Mouse (Mus musculus) midbrain, embryonic 10.5 days (tissue): ENCODE results near the gene F8a. TPM values are rescaled to one million over a fixed set of nuclear protein-coding genes. Genes with fewer than 3 reads are reported as not detected.
"Not testable (repeated sequence)": the region's sequence is repeated elsewhere in the genome, so short reads cannot be mapped to it uniquely, and the experiment has no call there.

Experiments used
- DNase-seq: peaks from one replicate; pipeline ENCODE4 v3.0.0-alpha.2; 2017; ENCODE audit warnings: low spot score
- H3K27ac ChIP-seq: fragments of 300-500 bp; sonication (generic); replicated peaks from 2 replicates; pipeline ENCODE4 v1.5.1; 2016; ENCODE audit warnings: mild to moderate bottlenecking
- H3K27me3 ChIP-seq: fragments of 300-500 bp; sonication (generic); 2 replicates; pipeline ENCODE4 v1.6.1; 2016; ENCODE audit warnings: low read depth, mild to moderate bottlenecking; ENCODE audit not compliant: poor library complexity, severe bottlenecking
- H3K36me3 ChIP-seq: fragments of 300-500 bp; sonication (generic); 2 replicates; pipeline ENCODE4 v1.6.1; 2016; ENCODE audit warnings: mild to moderate bottlenecking, moderate library complexity
- H3K4me1 ChIP-seq: fragments of 300-500 bp; sonication (generic); 2 replicates; pipeline ENCODE4 v1.6.1; 2016
- H3K4me3 ChIP-seq: fragments of 300-500 bp; sonication (generic); 2 replicates; pipeline ENCODE4 v1.5.1; 2016; ENCODE audit warnings: mild to moderate bottlenecking, moderate library complexity
- H3K9me3 ChIP-seq: fragments of 300-500 bp; sonication (generic); replicated peaks from 2 replicates; pipeline ENCODE4 v1.6.1; 2016; ENCODE audit warnings: mild to moderate bottlenecking
- WGBS: fragments of 180-500 bp; shearing (Covaris S2); methylation state at CpG from one replicate; pipeline ENCODE4 v1.1.7; 2016; 5-methylcytosine and 5-hydroxymethylcytosine counted together
- polyA plus RNA-seq: library from polyadenylated mRNA; unstranded; fragments of >200 nt; fragmentation: Nextera tagmentation; extraction: Ambion mirVana; gene quantifications from 2 replicates; pipeline ENCODE4 v1.2.1, GENCODE M21; 2016

The F8a gene
- polyA plus RNA-seq = 14.8 and 16.4 TPM in 2 replicates

- no peaks in the 10 kb centered on the region for H3K36me3 ChIP-seq
- peaks cover 20% of the 10 kb centered on the region for H3K27me3 ChIP-seq
- WGBS = 15% methylated on average over 38 of the region's 39 CpGs
- peaks cover 8% of the 10 kb centered on the region for H3K4me1 ChIP-seq
- peak within 1 kb of the TSS; percentile 72 for H3K4me3 ChIP-seq
- no peaks in the 10 kb centered on the region for H3K9me3 ChIP-seq
- peak; percentile 82 for DNase-seq
- H3K27ac ChIP-seq = peak within 1 kb of the TSS; percentile 88
These were observed at the start of gene F8a for GRCm38 (mm10) chrX:73227914-73228605. TSS of gene F8a (plus strand) at chrX:73228291.

DNA sequence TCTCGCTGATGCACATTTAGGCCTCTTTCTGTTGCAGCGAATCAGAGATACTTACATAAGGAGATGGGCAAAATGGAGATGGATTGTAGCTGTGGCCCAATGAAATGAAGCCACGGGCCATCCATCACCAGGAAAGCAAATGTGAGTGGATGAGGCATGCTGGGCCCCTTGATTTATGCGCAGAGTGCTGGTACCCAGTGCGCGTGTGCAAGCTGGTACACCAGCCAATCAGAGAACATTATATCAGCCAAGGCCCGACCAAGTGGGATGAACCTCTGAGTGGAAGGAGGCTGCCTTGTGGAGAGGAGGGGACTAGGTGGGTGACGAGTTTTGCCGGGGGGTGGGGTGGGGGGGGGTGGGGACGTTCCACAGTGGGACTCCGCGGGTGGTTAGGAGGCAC, 36.2 kb upstream of the F8a start, which contains the start of gene Xlr3b:
Xlr3b (plus strand) TSS at position 274 of the 400 bp plus-strand sequence.
- not testable (repeated sequence) for H3K4me3 ChIP-seq, H3K9me3 ChIP-seq, H3K36me3 ChIP-seq, H3K27me3 ChIP-seq, DNase-seq, H3K4me1 ChIP-seq, H3K27ac ChIP-seq
- 75% methylated on average over 12 of the region's 12 CpGs for WGBS

DNA sequence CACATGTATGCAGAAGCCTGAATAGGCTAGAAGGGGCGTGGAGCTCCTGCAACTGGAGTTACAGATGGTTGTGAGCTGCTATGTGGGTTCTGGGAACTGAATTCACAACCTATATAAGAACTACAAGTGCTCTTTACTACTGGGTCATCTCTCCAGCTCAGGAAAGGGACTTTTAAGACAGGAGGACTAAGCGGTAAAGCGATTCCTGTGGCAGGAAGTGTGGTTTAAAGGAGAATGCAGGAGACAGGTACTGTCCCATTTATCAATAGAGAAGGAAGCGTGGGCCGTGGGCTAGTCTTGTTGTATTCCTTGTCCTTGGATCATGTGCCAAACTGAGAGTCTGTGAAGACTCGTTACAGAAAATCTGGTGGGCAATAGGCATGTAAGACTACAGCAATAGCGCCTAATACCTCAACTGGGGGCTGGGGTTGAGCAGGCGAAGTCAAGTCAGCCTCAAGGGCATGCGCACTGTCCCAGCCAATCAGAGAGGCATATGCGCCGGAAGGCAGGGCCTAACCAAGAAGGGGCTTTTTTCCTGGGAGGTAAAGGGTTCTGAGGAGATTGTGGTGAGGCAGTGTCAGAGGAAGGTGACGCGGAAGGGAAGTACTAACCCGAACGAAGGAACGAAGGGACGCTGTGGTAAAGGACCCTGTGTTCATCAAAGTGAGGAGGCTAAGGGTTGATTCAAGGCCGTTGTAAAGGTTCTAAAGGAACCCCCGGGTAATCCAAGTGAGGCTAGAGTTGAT, 14.1 kb upstream of the F8a start, which contains the start of gene Xlr4b:
Xlr4b (plus strand) TSS at position 515 of the 746 bp plus-strand sequence.
- H3K4me3 ChIP-seq, H3K27me3 ChIP-seq, H3K9me3 ChIP-seq, H3K4me1 ChIP-seq, H3K36me3 ChIP-seq, H3K27ac ChIP-seq, DNase-seq: not testable (repeated sequence)
- 82% methylated on average over 19 of the region's 19 CpGs for WGBS

DNA sequence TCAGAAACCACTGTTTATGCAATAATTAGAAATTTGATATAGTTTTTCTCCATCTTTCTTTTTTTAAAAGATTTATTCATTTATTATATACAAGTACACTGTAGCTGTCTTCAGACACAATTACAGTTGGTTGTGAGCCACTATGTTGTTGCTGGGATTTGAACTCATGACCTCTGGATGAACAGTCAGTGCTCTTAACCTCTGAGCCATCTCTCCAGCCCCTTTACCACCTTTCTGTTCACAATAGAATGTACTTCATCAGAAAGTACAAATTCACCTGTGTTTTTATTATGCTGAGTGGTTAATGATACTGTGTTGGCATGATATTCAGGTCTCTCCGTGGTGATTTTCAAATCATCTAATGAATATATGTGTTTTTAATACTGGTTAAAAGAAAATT, 2.7 kb upstream of the F8a start:
- Histone ChIP-seq H3K4me3 (no peak overlapping the region), H3K9me3 (no peaks in the 10 kb centered on the region), H3K27ac (no peak overlapping the region), H3K4me1 (peaks cover 8% of the 10 kb centered on the region), H3K27me3 (peaks cover 20% of the 10 kb centered on the region), H3K36me3 (no peaks in the 10 kb centered on the region)
- no peak for DNase-seq
- 53% methylated on average over 1 of the region's 1 CpGs for WGBS

DNA sequence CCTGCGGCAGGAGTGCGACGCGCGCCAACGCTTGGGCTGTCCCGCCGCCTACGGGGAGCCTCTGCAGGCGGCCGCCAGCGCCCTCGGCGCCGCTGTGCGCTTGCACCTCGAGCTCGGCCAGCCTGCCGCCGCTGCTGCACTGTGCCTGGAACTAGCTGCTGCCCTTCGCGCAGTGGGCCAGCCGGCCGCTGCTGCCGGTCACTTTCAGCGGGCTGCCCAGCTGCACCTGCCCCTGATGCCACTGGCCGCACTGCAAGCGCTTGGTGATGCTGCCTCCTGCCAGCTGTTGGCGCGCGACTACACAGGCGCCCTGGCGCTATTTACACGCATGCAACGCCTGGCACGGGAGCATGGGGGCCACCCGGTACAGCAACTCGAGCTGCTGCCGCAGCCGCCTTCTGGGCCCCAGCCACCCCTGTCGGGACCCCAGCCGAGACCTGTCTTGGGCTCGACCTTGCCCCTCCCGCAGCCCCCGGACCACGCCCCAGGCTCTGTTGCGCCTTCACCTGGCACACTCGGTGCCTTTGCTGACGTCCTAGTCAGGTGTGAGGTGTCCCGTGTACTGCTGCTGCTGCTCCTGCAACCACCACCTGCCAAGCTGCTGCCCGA, 619 bp downstream of the F8a start:
- Histone ChIP-seq H3K4me1 (peaks cover 8% of the 10 kb centered on the region), H3K9me3 (no peaks in the 10 kb centered on the region), H3K4me3 (peak overlapping the region; percentile 72), H3K27ac (peak overlapping the region; percentile 88), H3K27me3 (peaks cover 20% of the 10 kb centered on the region), H3K36me3 (no peaks in the 10 kb centered on the region)
- 20% methylated on average over 41 of the region's 51 CpGs for WGBS
- peak; percentile 40 for DNase-seq

DNA sequence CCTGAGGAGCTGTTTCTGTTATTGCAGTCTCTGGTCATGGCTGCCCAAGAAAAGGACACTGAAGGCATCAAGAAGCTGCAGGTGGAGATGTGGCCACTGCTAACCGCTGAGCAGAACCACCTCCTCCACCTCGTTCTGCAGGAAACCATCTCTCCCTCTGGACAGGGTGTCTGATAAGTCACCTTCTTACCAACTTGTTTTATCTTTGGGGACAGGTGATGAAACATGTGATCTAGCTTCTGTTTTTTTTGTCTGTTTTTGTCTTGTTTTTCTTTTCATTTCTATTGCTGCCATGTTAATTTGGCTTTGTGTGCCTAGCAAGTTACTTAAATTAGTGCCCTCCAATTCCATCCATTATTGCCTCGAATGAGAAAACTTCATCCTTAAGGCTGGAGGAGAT, 1.2 kb downstream of the F8a start:
- Histone ChIP-seq H3K27ac (peak overlapping the region; percentile 88; the same call in 1 of the 2 replicates), H3K9me3 (no peaks in the 10 kb centered on the region), H3K4me1 (peaks cover 8% of the 10 kb centered on the region), H3K27me3 (peaks cover 20% of the 10 kb centered on the region), H3K36me3 (no peaks in the 10 kb centered on the region), H3K4me3 (peak overlapping the region; percentile 72)
- 41% methylated on average over 3 of the region's 3 CpGs for WGBS
- DNase-seq = no peak

- 84% methylated on average over 14 of the region's 14 CpGs for WGBS
- H3K9me3 ChIP-seq, H3K4me1 ChIP-seq, DNase-seq, H3K4me3 ChIP-seq, H3K27me3 ChIP-seq, H3K36me3 ChIP-seq, H3K27ac ChIP-seq: not testable (repeated sequence)
These were observed 14.8 kb downstream of the F8a start, which contains the start of gene Xlr4c for GRCm38 (mm10) chrX:73242821-73243325. TSS of gene Xlr4c (minus strand) at chrX:73243130.

- H3K27me3 ChIP-seq, DNase-seq, H3K4me1 ChIP-seq, H3K9me3 ChIP-seq, H3K36me3 ChIP-seq, H3K27ac ChIP-seq, H3K4me3 ChIP-seq: not testable (repeated sequence)
- WGBS = 89% methylated on average over 1 of the region's 2 CpGs
These were observed 34.3 kb downstream of the F8a start for GRCm38 (mm10) chrX:73262428-73262827.

- H3K4me3 ChIP-seq, H3K4me1 ChIP-seq, H3K9me3 ChIP-seq, H3K36me3 ChIP-seq, H3K27ac ChIP-seq, DNase-seq, H3K27me3 ChIP-seq: not testable (repeated sequence)
- WGBS = 90% methylated on average over 14 of the region's 14 CpGs
These were observed 37.2 kb downstream of the F8a start, which contains the start of gene Xlr3c for GRCm38 (mm10) chrX:73265270-73265669. TSS of gene Xlr3c (minus strand) at chrX:73265390.

Other genes with a start within 250 kb of the F8a start
- gene Zfp185, start 241.0 kb upstream of the F8a start, polyA plus RNA-seq = 2.6 and 3.2 TPM in 2 replicates
- gene Pnma5, start 191.2 kb upstream of the F8a start, polyA plus RNA-seq = 0.06 TPM in 1 of 2 replicates, not detected in the other
- 0.37 and 0.70 TPM in 2 replicates for gene Pnma3, start 163.5 kb upstream of the F8a start, polyA plus RNA-seq
- 0.52 and 0.68 TPM in 2 replicates for gene Xlr4a, start 145.8 kb upstream of the F8a start, polyA plus RNA-seq
- 2.0 and 3.4 TPM in 2 replicates for gene Xlr3a, start 131.2 kb upstream of the F8a start, polyA plus RNA-seq
- gene Gm14685, start 111.2 kb upstream of the F8a start, polyA plus RNA-seq = 0.12 and 0.29 TPM in 2 replicates
- not detected in 2 replicates for gene Xlr5b, start 79.5 kb upstream of the F8a start, polyA plus RNA-seq
- gene DXBay18, start 78.8 kb upstream of the F8a start, polyA plus RNA-seq = 0.09 TPM in 1 of 2 replicates, not detected in the other
- not detected in 2 replicates for gene Spin2d, start 51.3 kb upstream of the F8a start, polyA plus RNA-seq
- gene Xlr3b, start 36.1 kb upstream of the F8a start, polyA plus RNA-seq = 11.0 and 12.2 TPM in 2 replicates
- gene Xlr4b, start 14.0 kb upstream of the F8a start, polyA plus RNA-seq = 0.31 and 0.55 TPM in 2 replicates
- not detected in 2 replicates for gene Xlr4c, start 14.8 kb downstream of the F8a start, polyA plus RNA-seq
- not detected in 2 replicates for gene Xlr3c, start 37.1 kb downstream of the F8a start, polyA plus RNA-seq
- not detected in 2 replicates for gene Xlr5a, start 64.7 kb downstream of the F8a start, polyA plus RNA-seq
- not detected in 2 replicates for gene Xlr5c, start 64.7 kb downstream of the F8a start, polyA plus RNA-seq
- not detected in 2 replicates for gene Gm45015, start 108.5 kb downstream of the F8a start, polyA plus RNA-seq
- gene Zfp275, start 114.3 kb downstream of the F8a start, polyA plus RNA-seq = 15.3 and 16.3 TPM in 2 replicates
- not detected in 2 replicates for gene Gm18336, start 170.4 kb downstream of the F8a start, polyA plus RNA-seq
- gene Zfp92, start 182.8 kb downstream of the F8a start, polyA plus RNA-seq = 0.06 and 0.11 TPM in 2 replicates
- gene Trex2, start 207.1 kb downstream of the F8a start, polyA plus RNA-seq = not detected in 2 replicates
- gene Haus7, start 230.8 kb downstream of the F8a start, polyA plus RNA-seq = 83.6 and 85.0 TPM in 2 replicates